Mouse (Mus musculus): ENCODE results near the gene Pnliprp1.

- TF ChIP-seq CTCF (IDR thresholded peaks at IDR 0.05) (no peak), EP300 (IDR thresholded peaks at IDR 0.05; ENCODE audit: insufficient read depth, low read depth, low read length) (no peak), POLR2A (IDR thresholded peaks at IDR 0.05; ENCODE audit: insufficient read depth, low read depth, low read length) (no peak)
Observed at GRCm38 (mm10) chr19:58720439-58720838, 8.2 kb upstream of the Pnliprp1 start.
